Mouse (Mus musculus) forebrain, postnatal 0 days (tissue): ENCODE measurements at regions not wholly inside any gene's neighbourhood (a gene's known extent, or its start where the extent isn't known, plus 50 kb on each side); places are given as distances from the start of the nearest gene placed in this dataset.
A peak's percentile ranks its signal among the peaks of the same experiment; 100 is the strongest.

Experiments used
- ATAC-seq: fragments of 200-750 bp; cut with Nextera tagmentation; 2 replicates; pipeline ENCODE4 v1.8.0; 2017; ENCODE audit warnings: mild to moderate bottlenecking, moderate library complexity
- DNase-seq: peaks from one replicate; pipeline ENCODE4 v3.0.0-alpha.2; 2015
- H3K27ac ChIP-seq: fragments of 300-500 bp; sonication (generic); 2 replicates; pipeline ENCODE4 v1.5.1; 2014; ENCODE audit warnings: low read depth, mild to moderate bottlenecking, antibody characterized with exemption, low read length, moderate library complexity, mixed read lengths
- H3K27me3 ChIP-seq: fragments of 300-500 bp; sonication (generic); 2 replicates; pipeline ENCODE4 v1.6.1; 2014; ENCODE audit warnings: mild to moderate bottlenecking, low read length, mixed read lengths; ENCODE audit not compliant: insufficient read depth
- H3K36me3 ChIP-seq: fragments of 300-500 bp; sonication (generic); 2 replicates; pipeline ENCODE4 v1.6.1; 2014; ENCODE audit warnings: mild to moderate bottlenecking, moderate library complexity; ENCODE audit not compliant: insufficient read depth
- H3K4me1 ChIP-seq: fragments of 300-500 bp; sonication (generic); 2 replicates; pipeline ENCODE4 v1.6.1; 2014; ENCODE audit warnings: antibody characterized with exemption; ENCODE audit not compliant: insufficient read depth
- H3K4me2 ChIP-seq: fragments of 300-500 bp; sonication (generic); 2 replicates; pipeline ENCODE4 v1.6.1; 2014; ENCODE audit warnings: low read depth, mild to moderate bottlenecking, moderate library complexity
- H3K4me3 ChIP-seq: fragments of 300-500 bp; sonication (generic); 2 replicates; pipeline ENCODE4 v1.5.1; 2014; ENCODE audit warnings: low read depth, low read length, mixed read lengths
- H3K9ac ChIP-seq: fragments of 300-500 bp; sonication (generic); 2 replicates; pipeline ENCODE4 v1.6.1; 2014; ENCODE audit warnings: mild to moderate bottlenecking
- H3K9me3 ChIP-seq: fragments of 300-500 bp; sonication (generic); 2 replicates; pipeline ENCODE4 v1.6.1; 2016; ENCODE audit warnings: low read length
- CTCF ChIP-seq: sonication (generic); IDR thresholded peaks from 2 replicates; pipeline ENCODE4 v1.5.1; 2016; ENCODE audit warnings: antibody characterized with exemption, control low read depth, low read depth
- WGBS: fragments of 180-500 bp; shearing (Covaris S2); extraction: QIAGEN DNeasy Blood & Tissue Kit; methylation state at CpG from one replicate; pipeline ENCODE4 v1.1.7; 2014; 5-methylcytosine and 5-hydroxymethylcytosine counted together

- DNase-seq, result no peak
- Histone ChIP-seq H3K4me3 (no peak overlapping the region), H3K27me3 (no peaks in the 10 kb centered on the region), H3K9me3 (no peaks in the 10 kb centered on the region), H3K4me1 (no peaks in the 10 kb centered on the region), H3K9ac (no peak overlapping the region), H3K4me2 (no peak overlapping the region), H3K36me3 (no peaks in the 10 kb centered on the region), H3K27ac (no peak overlapping the region)
- no peak for ATAC-seq
- TF ChIP-seq CTCF, result no peak
These were observed 365.4 kb upstream of the Smim15 start for GRCm38 (mm10) chr13:107678860-107679259.

DNA sequence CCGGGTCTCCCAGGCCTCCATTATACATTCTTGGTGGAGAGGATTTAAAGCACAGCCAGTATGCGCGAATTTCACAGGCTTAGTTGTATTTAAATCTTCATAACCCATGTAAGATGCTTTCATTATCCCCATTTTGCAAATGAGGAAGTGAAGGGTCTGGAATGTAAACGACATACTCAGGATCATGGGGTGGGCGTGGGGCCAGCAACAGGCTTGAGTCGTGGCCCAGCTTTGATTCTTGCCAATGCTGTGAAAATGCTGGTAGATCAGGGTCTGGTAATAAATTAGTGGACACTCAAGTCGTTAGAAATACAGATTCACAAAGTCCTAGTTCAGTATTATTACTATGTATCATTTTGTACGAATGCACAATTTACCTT, 367.2 kb upstream of the Smim15 start:
- WGBS, result 44% methylated on average over 8 of the region's 8 CpGs
- Histone ChIP-seq H3K27ac (no peak overlapping the region), H3K27me3 (no peaks in the 10 kb centered on the region), H3K9me3 (no peaks in the 10 kb centered on the region), H3K4me3 (no peak overlapping the region), H3K36me3 (no peaks in the 10 kb centered on the region), H3K9ac (no peak overlapping the region), H3K4me2 (no peak overlapping the region), H3K4me1 (no peaks in the 10 kb centered on the region)
- no peak for TF ChIP-seq CTCF
- ATAC-seq, result no peak
- DNase-seq, result no peak

DNA sequence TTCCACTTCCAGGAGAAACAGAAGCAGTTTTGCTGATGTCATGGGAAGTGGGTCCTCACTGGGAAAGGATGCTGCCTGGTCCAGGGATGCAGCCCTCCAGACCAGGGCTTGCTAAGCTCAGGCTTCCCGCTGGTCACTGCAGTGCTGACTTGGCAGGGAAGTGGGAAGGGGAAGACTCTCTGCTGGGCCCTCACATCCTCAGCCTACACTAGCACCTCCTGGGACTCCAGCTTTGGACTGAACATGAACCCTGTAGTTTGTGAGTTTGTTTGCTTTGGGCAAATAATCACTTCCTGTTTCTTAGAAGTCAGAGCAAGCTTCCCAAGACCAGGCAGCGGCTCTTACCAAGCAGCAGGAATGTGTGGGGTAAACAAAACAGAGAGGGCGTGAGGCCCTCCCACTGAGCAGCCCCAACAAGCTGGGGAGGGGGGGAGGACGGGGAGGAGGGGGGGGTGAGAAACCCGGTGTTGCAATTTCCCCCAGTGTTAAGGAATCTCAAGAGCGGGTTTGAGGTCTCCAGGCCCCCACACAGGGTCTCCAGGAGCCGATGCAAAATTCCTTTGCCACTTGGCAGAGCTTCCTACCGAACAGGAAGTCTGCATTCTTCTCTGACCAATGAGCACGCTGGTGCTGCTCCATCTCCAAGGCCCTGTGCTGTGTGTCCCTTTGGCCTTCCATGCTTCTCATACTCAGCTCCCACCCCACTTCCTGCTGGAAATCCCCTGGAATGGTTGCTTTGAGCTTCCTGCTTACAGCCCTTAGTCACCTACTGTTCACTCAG, 367.7 kb upstream of the Smim15 start:
- H3K9me3 ChIP-seq, result no peaks in the 10 kb centered on the region
- no peak overlapping the region for H3K4me3 ChIP-seq
- ATAC-seq (peak; percentile 67), DNase-seq (no peak)
- H3K27ac ChIP-seq, result no peak overlapping the region
- WGBS, result 18% methylated on average over 9 of the region's 9 CpGs
- no peaks in the 10 kb centered on the region for H3K4me1 ChIP-seq
- no peaks in the 10 kb centered on the region for H3K27me3 ChIP-seq
- no peak overlapping the region for H3K9ac ChIP-seq
- H3K4me2 ChIP-seq, result no peak overlapping the region
- H3K36me3 ChIP-seq, result no peaks in the 10 kb centered on the region
- TF ChIP-seq CTCF, result no peak

- Histone ChIP-seq H3K9me3 (no peaks in the 10 kb centered on the region), H3K9ac (no peak overlapping the region), H3K4me3 (no peak overlapping the region), H3K27ac (no peak overlapping the region), H3K27me3 (no peaks in the 10 kb centered on the region), H3K36me3 (no peaks in the 10 kb centered on the region), H3K4me1 (no peaks in the 10 kb centered on the region), H3K4me2 (no peak overlapping the region)
- ATAC-seq (no peak), DNase-seq (no peak)
- WGBS, result 76% methylated on average over 5 of the region's 5 CpGs
- TF ChIP-seq CTCF, result no peak
These were observed 372.1 kb upstream of the Smim15 start for GRCm38 (mm10) chr13:107672166-107672565.

GRCm38 (mm10) chr13:107668509-107668908, 375.7 kb upstream of the Smim15 start:
- no peak overlapping the region for H3K4me3 ChIP-seq
- H3K36me3 ChIP-seq, result no peaks in the 10 kb centered on the region
- H3K27ac ChIP-seq, result no peak overlapping the region
- no peak for ATAC-seq
- 63% methylated on average over 4 of the region's 5 CpGs for WGBS
- TF ChIP-seq CTCF, result no peak
- H3K27me3 ChIP-seq, result no peaks in the 10 kb centered on the region
- no peaks in the 10 kb centered on the region for H3K9me3 ChIP-seq
- H3K9ac ChIP-seq, result no peak overlapping the region
- 0 out of 2 replicates have a peak, but pooled peaks cover 10% of the 10 kb centered on the region for H3K4me1 ChIP-seq
- H3K4me2 ChIP-seq, result no peak overlapping the region
- no peak for DNase-seq

DNA sequence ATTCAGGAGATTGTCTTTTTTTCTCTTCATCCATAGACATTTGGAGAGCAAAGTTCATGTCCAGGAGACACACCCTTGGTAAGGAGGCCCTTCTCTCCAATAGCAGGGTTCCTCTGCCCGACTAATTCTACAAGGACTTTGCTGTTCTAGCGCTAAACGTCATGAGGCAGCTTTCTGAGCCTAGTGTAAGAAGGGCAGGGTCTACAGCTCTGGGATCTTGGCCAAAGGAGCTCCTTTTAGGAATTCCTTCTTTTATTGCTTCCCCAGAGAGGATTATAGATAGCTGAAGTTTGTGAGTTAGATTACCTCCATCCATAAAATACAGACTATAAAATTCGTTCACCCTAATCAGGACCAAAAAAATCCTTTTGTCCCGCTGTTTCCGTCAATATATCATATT, 378.5 kb upstream of the Smim15 start:
- Histone ChIP-seq H3K9ac (no peak overlapping the region), H3K27ac (no peak overlapping the region), H3K4me1 (0 out of 2 replicates have a peak, but pooled peaks cover 10% of the 10 kb centered on the region), H3K9me3 (no peaks in the 10 kb centered on the region), H3K27me3 (no peaks in the 10 kb centered on the region), H3K36me3 (no peaks in the 10 kb centered on the region), H3K4me3 (no peak overlapping the region), H3K4me2 (no peak overlapping the region)
- DNase-seq (no peak), ATAC-seq (no peak)
- WGBS, result 76% methylated on average over 6 of the region's 6 CpGs
- no peak for TF ChIP-seq CTCF

DNA sequence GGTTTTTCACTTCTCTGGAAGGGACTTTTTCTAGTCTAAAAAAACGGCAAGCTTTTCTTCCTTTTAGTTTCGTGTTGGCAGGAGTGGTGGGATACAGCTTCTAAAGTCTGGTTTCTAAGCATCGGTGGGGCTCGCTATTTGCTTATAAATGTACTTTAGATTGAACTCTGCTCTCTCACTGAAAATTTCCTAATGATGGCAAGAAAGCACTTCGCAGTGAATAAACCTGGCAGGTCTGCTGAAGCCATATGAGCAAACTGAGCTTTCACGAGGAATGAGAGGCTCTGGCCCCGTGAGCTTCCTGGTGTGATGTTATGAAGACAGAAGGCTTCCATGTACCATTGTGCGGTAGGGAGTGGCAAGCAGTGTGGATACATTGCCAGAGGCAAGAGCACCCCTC, 380.0 kb upstream of the Smim15 start:
- Histone ChIP-seq H3K9ac (no peak overlapping the region), H3K36me3 (no peaks in the 10 kb centered on the region), H3K4me2 (no peak overlapping the region), H3K9me3 (no peaks in the 10 kb centered on the region), H3K27ac (0 out of 2 replicates have a peak overlapping the region, but pooled peaks have one; percentile 15), H3K27me3 (no peaks in the 10 kb centered on the region), H3K4me3 (no peak overlapping the region), H3K4me1 (0 out of 2 replicates have a peak, but pooled peaks cover 10% of the 10 kb centered on the region)
- DNase-seq (no peak), ATAC-seq (no peak)
- 22% methylated on average over 8 of the region's 8 CpGs for WGBS
- no peak for TF ChIP-seq CTCF
